Mouse (Mus musculus): Measurements from ENCODE around the gene Mrpl19. TPM values are rescaled to one million over a fixed set of nuclear protein-coding genes. Genes with fewer than 3 reads are reported as not detected.

Gene Mrpl19
- total and polyA plus RNA-seq, 3 experiments = 36.6 to 89.0 TPM; not detected in 1

GRCm38 (mm10) chr6:81965296-81966067, at the start of gene Mrpl19 (continued):
- TF ChIP-seq MAZ (IDR thresholded peaks at IDR 0.05; ENCODE audit: low read depth, low read length) = peak; percentile 64; the same call in 1 of the 2 replicates
- no peak for TF ChIP-seq GATA1 (IDR thresholded peaks at IDR 0.05; ENCODE audit: low read depth, low read length)
- peak; percentile 80 for TF ChIP-seq MAX (IDR thresholded peaks at IDR 0.05; ENCODE audit: low read length)
- peak; percentile 100 for TF ChIP-seq HCFC1 (IDR thresholded peaks at IDR 0.05; ENCODE audit: low read depth, low read length)
- no peak for TF ChIP-seq POLR2AphosphoS2 (IDR thresholded peaks at IDR 0.05; ENCODE audit: low read length)

DNA sequence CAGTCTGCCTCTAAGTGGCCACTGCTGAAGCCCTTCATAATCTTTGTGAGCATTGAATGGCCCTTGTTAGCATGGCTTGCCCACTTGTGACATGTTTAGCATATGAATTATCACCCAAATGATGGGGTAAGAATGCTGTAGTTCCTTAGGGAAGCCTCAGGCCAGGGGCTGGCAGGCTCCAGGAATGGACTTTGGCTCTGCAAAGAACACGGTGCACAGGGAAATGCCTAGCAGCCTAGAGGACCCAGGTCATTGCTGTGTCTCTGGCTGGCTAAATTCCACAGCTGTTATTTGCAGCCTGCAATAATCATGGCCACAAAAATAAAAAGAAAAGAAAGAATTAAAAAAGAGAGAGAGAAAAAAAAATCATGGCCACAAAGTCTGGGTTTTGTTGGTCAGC, 46.6 kb upstream of the Mrpl19 start:
- Histone ChIP-seq H3K36me3 (ENCODE audit: control insufficient read depth in 1 of 2, insufficient read depth in 2 of 2, low read length in 2 of 2) (no peaks in the 10 kb centered on the region), H3K9me3 (replicated peaks; ENCODE audit: insufficient read depth, low read length) (no peaks in the 10 kb centered on the region), H3K9ac (ENCODE audit: control insufficient read depth, low read depth, low read length, poor library complexity, severe bottlenecking) (no peak overlapping the region), H3K4me3 (ENCODE audit: control insufficient read depth in 1 of 2, insufficient read depth in 1 of 2, low read depth in 2 of 2, low read length in 2 of 2) (no peak overlapping the region), H3K79me2 (ENCODE audit: control insufficient read depth, insufficient read depth, low read length, poor library complexity) (no peaks in the 10 kb centered on the region), H3K27ac (ENCODE audit: control insufficient read depth, low read depth, low read length) (no peak overlapping the region), H3K27me3 (ENCODE audit: control insufficient read depth in 1 of 2, insufficient read depth in 2 of 2, low read length in 2 of 2) (no peaks in the 10 kb centered on the region; a peak in 1 of 4 replicates), H3K4me1 (ENCODE audit: control insufficient read depth in 1 of 2, insufficient read depth in 2 of 2, low read length in 2 of 2) (no peaks in the 10 kb centered on the region)
- no peak for DNase-seq (ENCODE audit: low read depth, low spot score)
- TF ChIP-seq ELF1 (IDR thresholded peaks at IDR 0.05; ENCODE audit: low read depth, low read length) = no peak
- TF ChIP-seq CHD1 (IDR thresholded peaks at IDR 0.05; ENCODE audit: low read depth, low read length) = no peak
- TF ChIP-seq MAX (IDR thresholded peaks at IDR 0.05; ENCODE audit: low read length) = no peak

- H3K4me3 ChIP-seq (ENCODE audit: control insufficient read depth in 1 of 2, insufficient read depth in 1 of 2, low read depth in 2 of 2, low read length in 2 of 2) = no peak overlapping the region
- no peaks in the 10 kb centered on the region for H3K9me3 ChIP-seq (replicated peaks; ENCODE audit: insufficient read depth, low read length)
- no peaks in the 10 kb centered on the region for H3K27me3 ChIP-seq (ENCODE audit: control insufficient read depth in 1 of 2, insufficient read depth in 2 of 2, low read length in 2 of 2)
- no peak overlapping the region for H3K27ac ChIP-seq (ENCODE audit: control insufficient read depth, low read depth, low read length)
- no peaks in the 10 kb centered on the region for H3K4me1 ChIP-seq (ENCODE audit: control insufficient read depth in 1 of 2, insufficient read depth in 2 of 2, low read length in 2 of 2)
- no peaks in the 10 kb centered on the region for H3K79me2 ChIP-seq (ENCODE audit: control insufficient read depth, insufficient read depth, low read length, poor library complexity)
- no peak for DNase-seq (ENCODE audit: low read depth, low spot score)
- no peak overlapping the region for H3K9ac ChIP-seq (ENCODE audit: control insufficient read depth, low read depth, low read length, poor library complexity, severe bottlenecking)
- TF ChIP-seq ETS1 (IDR thresholded peaks at IDR 0.05; ENCODE audit: low read depth, low read length) (no peak), POLR2AphosphoS5 (IDR thresholded peaks at IDR 0.05; ENCODE audit: borderline replicate concordance, low read depth, low read length) (no peak), KAT2A (conservative IDR thresholded peaks at IDR 0.05; ENCODE audit: low read depth, low read length) (no peak), MAFK (IDR thresholded peaks at IDR 0.05; ENCODE audit: borderline replicate concordance, low read depth, low read length) (no peak), MAZ (IDR thresholded peaks at IDR 0.05; ENCODE audit: low read depth, low read length) (no peak), UBTF (IDR thresholded peaks at IDR 0.05; ENCODE audit: borderline replicate concordance, insufficient read depth, low read depth, low read length) (no peak), POLR2AphosphoS2 (IDR thresholded peaks at IDR 0.05; ENCODE audit: low read length) (no peak), CHD2 (IDR thresholded peaks at IDR 0.05; ENCODE audit: low read length) (no peak), MXI1 (IDR thresholded peaks at IDR 0.05; ENCODE audit: low read depth, low read length) (no peak), ZKSCAN1 (IDR thresholded peaks at IDR 0.05; ENCODE audit: low read depth, low read length) (no peak), SMC3 (IDR thresholded peaks at IDR 0.05; ENCODE audit: low read depth, low read length) (no peak), HCFC1 (IDR thresholded peaks at IDR 0.05; ENCODE audit: low read depth, low read length) (no peak), BHLHE40 (IDR thresholded peaks at IDR 0.05; ENCODE audit: borderline replicate concordance, low read depth, low read length) (no peak)
- no peaks in the 10 kb centered on the region for H3K36me3 ChIP-seq (ENCODE audit: control insufficient read depth in 1 of 2, insufficient read depth in 2 of 2, low read length in 2 of 2)
Observed at GRCm38 (mm10) chr6:81990049-81990810, 24.5 kb upstream of the Mrpl19 start.

Measured in MEL (cell line).